Comparison of ENCODE assay signal across 13 mouse cellular contexts in the genomic region with DNA sequence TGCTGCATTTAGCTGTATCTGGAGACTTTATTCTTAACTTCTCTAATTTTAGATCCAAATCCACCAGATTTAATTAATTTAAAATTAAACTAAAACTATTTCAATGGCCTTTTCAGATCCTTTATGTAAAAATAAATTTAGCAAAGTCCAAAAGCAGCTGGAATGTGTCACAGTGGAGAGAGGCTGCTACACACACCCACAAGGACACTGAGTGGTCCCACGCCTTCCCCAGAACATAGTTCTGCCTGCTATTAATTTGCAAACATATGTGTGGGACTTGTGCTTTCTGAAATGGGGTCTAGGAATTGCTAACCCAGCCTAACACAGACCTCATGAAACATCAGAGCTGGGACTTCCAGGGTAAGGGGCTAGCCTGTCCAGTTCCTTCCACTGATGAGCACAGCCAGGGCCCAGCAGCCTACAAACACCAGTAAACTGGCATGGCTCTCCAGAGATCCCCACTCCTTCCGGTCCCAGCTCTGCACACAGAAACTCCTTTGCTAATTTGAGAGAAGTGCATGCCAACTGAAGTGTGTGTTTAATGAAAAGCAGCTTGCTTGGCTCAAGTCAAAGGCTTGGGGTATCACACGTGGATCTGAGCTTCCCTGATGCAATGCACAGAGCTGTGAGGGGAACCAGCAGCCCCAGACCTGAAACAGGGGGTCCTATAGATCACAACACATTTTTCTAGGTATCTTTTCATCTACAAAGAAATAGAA.
DNase-seq lines count a peak whose midpoint lies in the region; ATAC-seq and TF ChIP-seq lines count a peak whose summit lies in the region.
"Had no signal": no experiment of that assay in that cellular context is flagged by ENCODE, and none has a peak within 500 bp of the region (broad histone marks: within the 10 kb centered on the region; RNA-seq: fewer than 3 reads in every experiment).

No protein-coding gene starts in this region.

- H3K4me2 ChIP-seq in kidney, postnatal 0 days (ENCODE audit: low read length): no peak overlapping the region
- no peak overlapping the region for H3K4me2 ChIP-seq in intestine, embryonic 16.5 days (ENCODE audit: low read depth, low read length)
- H3K4me2 ChIP-seq: forebrain, embryonic 15.5 days; liver, embryonic 13.5 days had no signal

- H3K27me3 ChIP-seq in kidney, postnatal 0 days (ENCODE audit: insufficient read depth, low read length): no peaks in the 10 kb centered on the region
- H3K27me3 ChIP-seq in intestine, embryonic 16.5 days (replicated peaks; ENCODE audit: control insufficient read depth, insufficient read depth, low read length): no peaks in the 10 kb centered on the region
- H3K27me3 ChIP-seq in small intestine, adult 2 months (ENCODE audit: control insufficient read depth, insufficient read depth, low read length): no peaks in the 10 kb centered on the region
- H3K27me3 ChIP-seq: forebrain, embryonic 15.5 days; liver, embryonic 13.5 days had no signal

- TF ChIP-seq POLR2A in small intestine, adult 2 months (IDR thresholded peaks at IDR 0.05; ENCODE audit: low read depth, low read length): no peak

- peaks cover 11% of the 10 kb centered on the region for H3K4me1 ChIP-seq in kidney, postnatal 0 days (replicated peaks; ENCODE audit: insufficient read depth, low read length)
- H3K4me1 ChIP-seq in intestine, embryonic 16.5 days (ENCODE audit: control insufficient read depth, insufficient read depth, low read length): peaks cover 20% of the 10 kb centered on the region
- peaks cover 18% of the 10 kb centered on the region; the same call in 1 of the 2 replicates for H3K4me1 ChIP-seq in small intestine, adult 2 months (ENCODE audit: control insufficient read depth, insufficient read depth, insufficient read length, low read length)
- H3K4me1 ChIP-seq: liver, embryonic 13.5 days had no signal

- H3K36me3 ChIP-seq in kidney, postnatal 0 days (ENCODE audit: insufficient read depth, low read length): no peaks in the 10 kb centered on the region
- no peaks in the 10 kb centered on the region for H3K36me3 ChIP-seq in intestine, embryonic 16.5 days (ENCODE audit: control insufficient read depth, insufficient read depth, low read length)
- no peaks in the 10 kb centered on the region for H3K36me3 ChIP-seq in small intestine, adult 2 months (ENCODE audit: control insufficient read depth, insufficient read depth, low read length)
- H3K36me3 ChIP-seq: forebrain, embryonic 15.5 days; liver, embryonic 13.5 days had no signal

- DNase-seq in embryo, embryonic 10 days (ENCODE audit: low spot score): peak; percentile 42
- no peak for DNase-seq in embryo, embryonic 9.5 days (ENCODE audit: extremely low spot score)
- DNase-seq in kidney, postnatal 0 days (ENCODE audit: low spot score): peak; percentile 69
- DNase-seq in kidney, adult 18-20 months: no peak
- no peak for DNase-seq in gastrocnemius, adult 18-20 months (ENCODE audit: low spot score)
- DNase-seq in layer of hippocampus, postnatal 36 days: no peak
- DNase-seq: cerebellum, adult 11-12 months; kidney, adult 8-10 months; liver, embryonic 13.5 days had no signal

- peak overlapping the region; percentile 68 for H3K27ac ChIP-seq in kidney, postnatal 0 days
- peak overlapping the region; percentile 57 for H3K27ac ChIP-seq in intestine, embryonic 16.5 days (ENCODE audit: low read length)
- H3K27ac ChIP-seq in small intestine, adult 2 months (ENCODE audit: insufficient read depth, low read depth, low read length): peak overlapping the region; percentile 7; the same call in 1 of the 2 replicates
- H3K27ac ChIP-seq: forebrain, embryonic 15.5 days; liver, embryonic 13.5 days had no signal

- H3K9ac ChIP-seq in kidney, postnatal 0 days (ENCODE audit: low read depth, low read length): no peak overlapping the region
- 0 out of 2 replicates have a peak overlapping the region, but pooled peaks have one; percentile 20 for H3K9ac ChIP-seq in intestine, embryonic 16.5 days (ENCODE audit: low read depth, low read length)
- H3K9ac ChIP-seq: forebrain, embryonic 15.5 days; liver, embryonic 13.5 days had no signal

- 0 out of 2 replicates have a peak, but pooled peaks have one; percentile 20 for ATAC-seq in kidney, postnatal 0 days (replicated peaks; ENCODE audit: low FRiP score, low read depth)
- ATAC-seq in intestine, embryonic 16.5 days: no peak
- ATAC-seq: forebrain, embryonic 15.5 days had no signal

- 51% methylated on average over 3 of the region's 3 CpGs for WGBS in kidney, postnatal 0 days
- 41% methylated on average over 3 of the region's 3 CpGs for WGBS in intestine, embryonic 16.5 days
- 47% methylated on average over 3 of the region's 3 CpGs for WGBS in small intestine, adult 2 months

- no peaks in the 10 kb centered on the region for H3K9me3 ChIP-seq in kidney, postnatal 0 days (replicated peaks; ENCODE audit: low read length)
- no peaks in the 10 kb centered on the region for H3K9me3 ChIP-seq in intestine, embryonic 16.5 days (ENCODE audit: control insufficient read depth, low read length)
- H3K9me3 ChIP-seq: forebrain, embryonic 15.5 days; liver, embryonic 13.5 days had no signal

- no peak overlapping the region for H3K4me3 ChIP-seq in kidney, postnatal 0 days (replicated peaks; ENCODE audit: low read depth, low read length)
- no peak overlapping the region for H3K4me3 ChIP-seq in intestine, embryonic 16.5 days (ENCODE audit: low read length)
- no peak overlapping the region for H3K4me3 ChIP-seq in small intestine, adult 2 months (ENCODE audit: low read depth, low read length)
- H3K4me3 ChIP-seq: forebrain, embryonic 15.5 days; liver, embryonic 13.5 days; myocyte had no signal

- no peak for TF ChIP-seq CTCF in kidney, postnatal 0 days (IDR thresholded peaks at IDR 0.05; ENCODE audit: low read depth)
- no peak for TF ChIP-seq CTCF in small intestine, adult 2 months (IDR thresholded peaks at IDR 0.05; ENCODE audit: extremely low read depth, insufficient read length, insufficient replicate concordance, low read depth, low read length)

Comparison
In these comparisons a context has a peak if more than half of its experiments do, and no peak if none do; other contexts are left out.
1. DNase-seq: peak in embryo, embryonic 10 days (single experiment) and kidney, postnatal 0 days (single experiment); none in embryo, embryonic 9.5 days (single experiment), kidney, adult 18-20 months (single experiment), gastrocnemius, adult 18-20 months (single experiment) and layer of hippocampus, postnatal 36 days (0 of 2).
2. H3K27ac ChIP-seq: peak in every context shown above with its lines; median percentile 68 in kidney, postnatal 0 days; 57 in intestine, embryonic 16.5 days; 7 in small intestine, adult 2 months.